Mouse (Mus musculus) kidney, postnatal 0 days (tissue): ENCODE data around the gene Frg2f1. TPM values are rescaled to one million over a fixed set of nuclear protein-coding genes. Genes with fewer than 3 reads are reported as not detected.

Source experiments
- ATAC-seq: fragments of 200-750 bp; cut with Nextera tagmentation; replicated peaks from 2 replicates; pipeline ENCODE4 v1.8.0; 2017; ENCODE audit warnings: low read depth, moderate number of reproducible peaks, moderate TSS enrichment, moderate library complexity; ENCODE audit not compliant: low FRiP score
- DNase-seq: peaks from one replicate; pipeline ENCODE4 v3.0.0-alpha.2; 2016; ENCODE audit warnings: low spot score
- H3K27ac ChIP-seq: fragments of 300-500 bp; sonication (generic); 2 replicates; pipeline ENCODE4 v1.5.1; 2014; ENCODE audit warnings: mild to moderate bottlenecking
- H3K27me3 ChIP-seq: fragments of 300-500 bp; sonication (generic); 2 replicates; pipeline ENCODE4 v1.6.1; 2014; ENCODE audit warnings: low read length, mixed read lengths; ENCODE audit not compliant: insufficient read depth
- H3K36me3 ChIP-seq: fragments of 300-500 bp; sonication (generic); 2 replicates; pipeline ENCODE4 v1.6.1; 2014; ENCODE audit warnings: low read length, mixed read lengths; ENCODE audit not compliant: insufficient read depth
- H3K4me1 ChIP-seq: fragments of 300-500 bp; sonication (generic); replicated peaks from 2 replicates; pipeline ENCODE4 v1.6.1; 2014; ENCODE audit warnings: antibody characterized with exemption, low read length, mixed read lengths; ENCODE audit not compliant: insufficient read depth
- H3K4me2 ChIP-seq: fragments of 300-500 bp; sonication (generic); 2 replicates; pipeline ENCODE4 v1.6.1; 2014; ENCODE audit warnings: mild to moderate bottlenecking, low read length, moderate library complexity, mixed read lengths
- H3K4me3 ChIP-seq: fragments of 300-500 bp; sonication (generic); replicated peaks from 2 replicates; pipeline ENCODE4 v1.5.1; 2014; ENCODE audit warnings: low read depth, low read length
- H3K9ac ChIP-seq: fragments of 300-500 bp; sonication (generic); 2 replicates; pipeline ENCODE4 v1.6.1; 2014; ENCODE audit warnings: low read depth, low read length
- H3K9me3 ChIP-seq: fragments of 300-500 bp; sonication (generic); replicated peaks from 2 replicates; pipeline ENCODE4 v1.6.1; 2016; ENCODE audit warnings: low read length, inconsistent platforms, mixed read lengths
- CTCF ChIP-seq: IDR thresholded peaks from 2 replicates; pipeline ENCODE4 v1.5.1; 2016; ENCODE audit warnings: antibody characterized with exemption, low read depth, mild to moderate bottlenecking, moderate library complexity
- WGBS: fragments of 180-500 bp; shearing (Covaris S2); extraction: QIAGEN DNeasy Blood & Tissue Kit; methylation state at CpG from one replicate; pipeline ENCODE4 v1.1.7; 2014; 5-methylcytosine and 5-hydroxymethylcytosine counted together
- polyA plus RNA-seq: library from polyadenylated mRNA; unstranded; fragments of >200 nt; fragmentation: Nextera tagmentation; extraction: Ambion mirVana; gene quantifications from 2 replicates; pipeline ENCODE4 v1.2.1, GENCODE M21; 2015

Frg2f1 gene
- 5.2 and 6.3 TPM in 2 replicates for polyA plus RNA-seq

- Histone ChIP-seq H3K4me2 (peak within 1 kb of the TSS; percentile 87), H3K27me3 (no peaks in the 10 kb centered on the region), H3K9ac (peak within 1 kb of the TSS; percentile 98), H3K9me3 (no peaks in the 10 kb centered on the region), H3K4me3 (peak within 1 kb of the TSS; percentile 97), H3K36me3 (no peaks in the 10 kb centered on the region), H3K27ac (peak within 1 kb of the TSS; percentile 99), H3K4me1 (0 out of 2 replicates have a peak, but pooled peaks cover 9% of the 10 kb centered on the region)
- DNase-seq (peak; percentile 94), ATAC-seq (peak; percentile 93)
- under 1% methylated on average over 57 of the region's 85 CpGs for WGBS
- TF ChIP-seq CTCF: peak; percentile 14; the same call in 1 of the 2 replicates
These were observed at the start of gene Frg2f1 for GRCm38 (mm10) chr4:119539031-119539824. TSS of gene Frg2f1 (minus strand) at chr4:119539529.

- Histone ChIP-seq H3K27ac (no peak overlapping the region), H3K9ac (no peak overlapping the region), H3K9me3 (no peaks in the 10 kb centered on the region), H3K36me3 (peaks cover 7% of the 10 kb centered on the region; the same call in 1 of the 2 replicates), H3K27me3 (no peaks in the 10 kb centered on the region), H3K4me2 (no peak overlapping the region), H3K4me3 (no peak overlapping the region), H3K4me1 (no peaks in the 10 kb centered on the region)
- no peak for TF ChIP-seq CTCF
- ATAC-seq (no peak), DNase-seq (no peak)
- 99% methylated on average over 2 of the region's 2 CpGs for WGBS
These were observed 48.7 kb upstream of the Frg2f1 start for GRCm38 (mm10) chr4:119588037-119588436.

GRCm38 (mm10) chr4:119575459-119575858 lies 36.1 kb upstream of the Frg2f1 start:
- Histone ChIP-seq H3K36me3 (no peaks in the 10 kb centered on the region; the same call in 1 of the 2 replicates), H3K4me2 (no peak overlapping the region), H3K27me3 (no peaks in the 10 kb centered on the region), H3K9me3 (no peaks in the 10 kb centered on the region), H3K4me1 (no peaks in the 10 kb centered on the region), H3K27ac (no peak overlapping the region), H3K4me3 (no peak overlapping the region), H3K9ac (no peak overlapping the region)
- TF ChIP-seq CTCF: no peak
- DNase-seq (no peak), ATAC-seq (no peak)
- 88% methylated on average over 3 of the region's 3 CpGs for WGBS

- ATAC-seq: no peak
- Histone ChIP-seq H3K4me1 (no peaks in the 10 kb centered on the region), H3K4me3 (no peak overlapping the region), H3K9ac (no peak overlapping the region), H3K36me3 (no peaks in the 10 kb centered on the region; the same call in 1 of the 2 replicates), H3K9me3 (no peaks in the 10 kb centered on the region), H3K4me2 (no peak overlapping the region), H3K27ac (no peak overlapping the region), H3K27me3 (no peaks in the 10 kb centered on the region)
- 73% methylated on average over 2 of the region's 2 CpGs for WGBS
- TF ChIP-seq CTCF: no peak
- no peak for DNase-seq
These were observed 35.2 kb upstream of the Frg2f1 start for GRCm38 (mm10) chr4:119574504-119574903.

- no peak for DNase-seq
These were observed 33.4 kb upstream of the Frg2f1 start for GRCm38 (mm10) chr4:119572682-119573081.

GRCm38 (mm10) chr4:119566322-119566835 lies 27.1 kb upstream of the Frg2f1 start:
- TF ChIP-seq CTCF: no peak
- WGBS: 66% methylated on average over 4 of the region's 4 CpGs
- ATAC-seq: no peak

More at GRCm38 (mm10) chr4:119572682-119573081, 33.4 kb upstream of the Frg2f1 start:
- Histone ChIP-seq H3K36me3 (no peaks in the 10 kb centered on the region; the same call in 1 of the 2 replicates), H3K4me2 (no peak overlapping the region), H3K27ac (no peak overlapping the region), H3K9me3 (no peaks in the 10 kb centered on the region), H3K4me3 (no peak overlapping the region), H3K9ac (no peak overlapping the region), H3K4me1 (no peaks in the 10 kb centered on the region), H3K27me3 (no peaks in the 10 kb centered on the region)
- WGBS: 91% methylated on average over 3 of the region's 3 CpGs
- no peak for TF ChIP-seq CTCF
- no peak for ATAC-seq

More at GRCm38 (mm10) chr4:119566322-119566835, 27.1 kb upstream of the Frg2f1 start:
- Histone ChIP-seq H3K36me3 (0 out of 2 replicates have a peak, but pooled peaks cover 5% of the 10 kb centered on the region), H3K4me1 (no peaks in the 10 kb centered on the region), H3K27me3 (no peaks in the 10 kb centered on the region), H3K4me2 (no peak overlapping the region), H3K9me3 (no peaks in the 10 kb centered on the region), H3K9ac (no peak overlapping the region), H3K4me3 (no peak overlapping the region), H3K27ac (no peak overlapping the region)
- no peak for DNase-seq
